Mouse (Mus musculus) macrophage (primary cell): ENCODE data around the gene Hnf4a. TPM values are rescaled to one million over a fixed set of nuclear protein-coding genes. Genes with fewer than 3 reads are reported as not detected.

Experiments used
- H3K27ac ChIP-seq: fragments of 350-480 bp; formaldehyde crosslinking; 2 replicates; pipeline ENCODE4 v1.9.0; 2021
- H3K36me3 ChIP-seq: fragments of 350-480 bp; formaldehyde crosslinking; 2 replicates; pipeline ENCODE4 v1.9.0; 2021; ENCODE audit errors: inconsistent target
- H3K4me3 ChIP-seq: fragments of 350-480 bp; formaldehyde crosslinking; 2 replicates; pipeline ENCODE4 v1.9.0; 2021; ENCODE audit errors: inconsistent target
- H3K79me2 ChIP-seq: fragments of 350-480 bp; formaldehyde crosslinking; 2 replicates; pipeline ENCODE4 v1.9.0; 2021; ENCODE audit errors: inconsistent target
- WGBS: methylation state at CpG from one replicate; pipeline ENCODE4 v1.1.7; 2026; ENCODE audit warnings: inconsistent platforms; ENCODE audit not compliant: missing documents; 5-methylcytosine and 5-hydroxymethylcytosine counted together
- polyA plus RNA-seq: library from polyadenylated mRNA; stranded (reverse); fragments of 250-400 nt; gene quantifications from 3 replicates; pipeline ENCODE4 v1.2.4, GENCODE M21; 2018; ENCODE audit warnings: inconsistent platforms

Hnf4a gene
- polyA plus RNA-seq, 1 experiment from 2014 or later: not detected

DNA sequence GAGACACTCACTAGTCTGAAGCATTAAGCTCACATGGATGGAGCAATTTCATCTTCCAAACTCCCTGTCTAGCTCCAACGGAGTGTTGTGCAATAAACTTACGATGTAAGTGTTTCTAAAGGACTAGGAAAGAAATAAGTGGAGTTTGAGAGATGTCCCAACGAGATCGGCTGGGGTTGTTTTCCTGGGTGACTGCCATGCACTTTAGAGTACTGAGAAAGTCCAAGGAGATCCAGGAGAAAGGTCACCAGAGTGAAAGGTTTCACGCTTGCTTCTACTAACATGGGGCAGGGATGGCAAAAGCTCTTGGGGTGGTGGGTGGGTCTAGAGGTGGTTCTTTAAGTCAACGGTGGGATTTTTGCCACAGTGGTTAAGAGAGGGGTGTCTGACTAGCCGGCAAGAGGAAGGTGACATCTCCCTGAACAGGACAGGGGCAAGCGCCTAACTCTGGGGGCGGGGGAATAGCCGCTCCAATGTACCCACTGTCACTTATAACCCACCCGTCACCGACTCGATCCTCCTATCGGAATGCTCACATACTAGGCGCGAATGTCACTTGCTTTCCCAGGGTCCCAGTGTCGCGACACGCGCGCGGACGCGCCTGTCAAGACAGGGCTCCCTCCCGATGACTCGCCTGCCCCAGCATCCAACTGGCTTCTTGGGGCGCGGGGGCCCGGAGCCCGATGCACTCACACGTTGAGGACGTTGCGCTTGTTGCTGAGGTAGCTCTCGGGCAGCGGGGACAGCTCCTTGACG is 34.7 kb upstream of the Hnf4a start:
- Histone ChIP-seq H3K36me3 (no peaks in the 10 kb centered on the region), H3K27ac (no peak overlapping the region), H3K4me3 (peak overlapping the region; percentile 60), H3K79me2 (no peaks in the 10 kb centered on the region)
- WGBS: 2% methylated on average over 36 of the region's 36 CpGs

DNA sequence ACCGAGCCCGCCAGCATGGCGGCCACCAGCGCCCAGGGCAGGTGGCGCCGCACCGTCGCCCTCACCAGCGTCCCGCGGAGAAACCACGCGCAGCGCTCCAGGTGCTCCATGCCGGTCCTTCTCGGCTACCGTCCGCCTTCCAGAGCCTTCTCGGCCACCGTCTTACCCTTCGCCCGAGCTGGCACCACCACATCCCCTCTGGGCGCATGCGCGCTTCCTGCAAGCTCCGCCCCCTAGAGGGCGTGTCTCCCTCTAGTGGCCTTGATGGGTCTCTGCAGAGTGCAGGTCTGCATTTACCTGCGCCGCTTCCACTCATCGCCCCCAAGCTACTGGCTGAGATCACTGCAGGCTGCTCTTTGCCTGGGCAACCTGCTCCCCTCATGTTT is 34.1 kb upstream of the Hnf4a start, which contains the start of gene Fitm2:
Fitm2 (minus strand) TSS at position 164 of the 386 bp plus-strand sequence.
- 1% methylated on average over 30 of the region's 30 CpGs for WGBS
- H3K4me3 ChIP-seq: peak within 1 kb of the TSS; percentile 60
- H3K79me2 ChIP-seq: no peaks in the 10 kb centered on the region
- no peak within 1 kb of the TSS for H3K27ac ChIP-seq
- no peaks in the 10 kb centered on the region for H3K36me3 ChIP-seq

DNA sequence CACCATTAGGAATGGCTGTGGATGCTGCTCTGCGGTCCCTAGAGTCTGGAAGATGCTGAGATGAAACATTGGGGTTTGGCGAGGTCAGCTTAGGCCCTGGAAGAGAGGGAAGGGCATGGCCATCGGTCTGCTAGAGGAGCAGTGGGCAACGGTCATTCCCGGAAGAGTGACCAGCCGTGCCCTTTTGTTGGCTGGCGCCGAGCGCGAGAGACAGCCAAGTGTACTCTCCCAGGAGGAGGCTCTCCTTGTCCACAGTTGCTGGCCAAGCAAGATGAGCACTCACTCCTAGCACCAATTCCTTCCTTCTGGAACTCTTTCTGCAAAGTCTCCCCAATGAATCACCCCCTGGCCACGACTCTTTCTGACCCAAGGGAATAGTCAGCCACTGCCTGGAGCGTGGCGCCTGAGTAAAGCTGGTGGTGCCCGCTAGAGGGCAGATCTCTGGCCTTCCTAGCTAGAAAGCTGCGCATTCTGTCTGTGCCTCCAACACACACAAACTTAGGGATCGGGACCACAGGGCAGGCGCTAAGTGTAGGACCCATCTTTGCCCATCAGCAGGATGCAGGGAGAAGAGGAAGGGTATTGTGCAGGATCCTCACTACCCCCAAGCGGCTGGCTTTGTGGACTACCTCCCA is 26.3 kb upstream of the Hnf4a start:
- no peaks in the 10 kb centered on the region for H3K79me2 ChIP-seq
- no peak overlapping the region for H3K4me3 ChIP-seq
- WGBS: 68% methylated on average over 18 of the region's 18 CpGs
- no peak overlapping the region for H3K27ac ChIP-seq
- H3K36me3 ChIP-seq: no peaks in the 10 kb centered on the region

DNA sequence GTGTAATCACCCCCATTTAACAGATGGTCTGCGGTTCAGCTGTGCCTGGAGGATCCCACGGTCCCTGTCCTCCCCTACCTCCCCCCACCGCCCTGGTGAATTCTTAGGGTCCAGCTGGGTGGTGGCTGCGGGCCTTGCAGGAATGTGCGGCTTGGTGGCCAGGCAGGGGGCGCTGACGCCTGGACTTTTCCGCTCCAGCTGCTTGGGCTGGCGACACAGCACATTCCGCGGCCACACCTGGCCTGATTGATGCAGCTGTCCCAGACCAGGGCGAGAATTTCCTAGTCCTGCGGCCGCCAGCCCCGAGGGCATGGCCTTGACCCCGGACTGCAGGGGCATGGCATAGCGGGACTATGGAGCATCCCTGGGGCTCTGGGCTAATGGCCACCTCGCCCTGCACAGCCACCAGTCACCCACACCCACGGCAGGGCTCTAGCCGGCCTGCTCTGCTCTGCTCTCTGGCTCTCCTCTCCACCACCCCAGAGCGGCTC is 25.0 kb upstream of the Hnf4a start:
- no peaks in the 10 kb centered on the region for H3K79me2 ChIP-seq
- no peaks in the 10 kb centered on the region for H3K36me3 ChIP-seq
- no peak overlapping the region for H3K4me3 ChIP-seq
- H3K27ac ChIP-seq: no peak overlapping the region
- WGBS: 11% methylated on average over 21 of the region's 21 CpGs

DNA sequence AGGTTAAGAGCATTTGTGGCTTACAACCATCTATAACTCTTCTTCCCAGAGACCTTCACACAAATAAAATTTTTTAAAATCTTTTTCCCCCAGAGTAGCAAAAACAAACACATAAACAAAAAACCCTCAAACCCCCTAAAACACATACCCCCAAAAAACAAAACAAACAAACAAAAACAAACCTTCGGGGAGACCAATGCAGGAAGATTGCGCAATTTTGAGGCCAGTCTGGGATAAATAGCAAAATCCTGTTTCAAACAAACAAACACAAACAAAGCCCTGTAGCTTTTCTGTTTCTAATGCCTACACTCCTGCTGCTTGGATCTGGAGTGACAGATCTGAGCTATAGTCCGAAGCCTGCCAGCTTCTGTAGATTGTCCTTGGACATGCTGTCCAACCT is 19.2 kb upstream of the Hnf4a start:
- WGBS: 83% methylated on average over 2 of the region's 3 CpGs
- H3K4me3 ChIP-seq: no peak overlapping the region
- H3K27ac ChIP-seq: no peak overlapping the region
- no peaks in the 10 kb centered on the region for H3K36me3 ChIP-seq
- no peaks in the 10 kb centered on the region for H3K79me2 ChIP-seq

DNA sequence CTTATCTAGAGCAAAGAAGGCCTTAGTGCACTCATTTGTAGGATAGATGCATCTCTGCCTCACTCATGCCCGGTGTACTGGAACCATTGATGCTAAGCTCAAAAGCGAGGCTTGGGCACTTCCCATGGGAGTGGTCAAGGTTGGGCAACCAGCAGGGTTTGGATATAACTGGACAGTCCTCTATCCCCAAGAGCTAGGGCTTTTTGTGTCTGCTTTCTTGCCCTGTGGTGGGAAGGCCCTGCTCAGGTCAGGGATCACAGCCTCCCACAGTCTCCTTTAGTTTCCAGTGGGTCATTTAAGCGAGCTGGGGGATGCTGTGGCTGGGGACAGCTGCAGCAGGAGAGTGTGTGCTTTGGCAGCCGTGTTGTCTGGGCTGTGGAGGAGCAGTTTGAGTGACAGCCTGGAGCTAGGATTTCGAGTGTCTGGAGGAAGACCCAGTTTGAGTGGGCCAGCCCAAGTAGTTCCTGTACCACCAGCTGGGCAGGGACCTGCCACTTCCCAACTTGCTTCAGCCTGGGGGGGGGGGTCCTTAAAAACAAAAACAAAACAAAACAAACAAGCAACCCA is 16.8 kb upstream of the Hnf4a start:
- WGBS: 67% methylated on average over 5 of the region's 5 CpGs

DNA sequence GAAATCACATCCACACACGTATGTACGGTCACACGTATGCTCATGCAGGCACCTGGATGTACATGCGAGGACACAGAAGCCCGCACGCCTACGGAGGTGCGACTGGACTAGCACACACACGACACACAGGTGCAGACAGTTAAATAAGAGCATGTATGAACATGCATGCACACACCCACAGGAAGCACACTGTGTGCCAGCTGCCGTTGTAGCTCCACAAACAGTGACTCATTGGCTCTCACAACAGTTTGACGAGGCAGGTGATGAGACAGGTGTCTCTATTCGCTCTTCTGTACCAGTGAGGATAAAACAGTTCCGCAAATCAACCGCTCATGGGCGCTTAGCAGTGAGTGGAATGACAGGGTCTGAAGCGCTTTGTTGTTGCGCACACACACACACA is 16.0 kb upstream of the Hnf4a start:
- no peaks in the 10 kb centered on the region for H3K36me3 ChIP-seq
- H3K79me2 ChIP-seq: no peaks in the 10 kb centered on the region
- WGBS: 88% methylated on average over 17 of the region's 17 CpGs
- no peak overlapping the region for H3K4me3 ChIP-seq
- H3K27ac ChIP-seq: no peak overlapping the region

More for the DNA sequence above, 16.8 kb upstream of the Hnf4a start:
- Histone ChIP-seq H3K79me2 (no peaks in the 10 kb centered on the region), H3K36me3 (no peaks in the 10 kb centered on the region), H3K4me3 (no peak overlapping the region), H3K27ac (no peak overlapping the region)

DNA sequence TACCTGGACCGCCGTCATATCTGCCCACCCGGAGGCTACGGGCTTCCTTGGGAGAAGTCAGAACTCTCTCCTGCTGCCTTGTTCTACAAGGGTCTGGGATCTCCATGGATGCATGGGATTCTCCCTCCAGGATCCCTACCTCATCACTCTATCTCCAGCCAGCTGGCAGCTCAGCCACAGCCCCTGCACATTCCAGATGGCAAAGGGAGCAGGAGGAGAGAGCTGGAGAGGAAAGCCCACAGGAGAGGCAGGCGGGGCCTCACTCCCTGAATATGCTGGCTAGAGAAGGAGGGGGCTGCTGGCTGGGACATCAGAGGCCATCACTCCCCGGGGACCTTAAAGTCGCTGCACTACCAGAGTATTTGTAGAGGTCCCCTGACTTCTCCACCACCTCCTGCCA is 15.3 kb upstream of the Hnf4a start:
- no peak overlapping the region for H3K27ac ChIP-seq
- no peak overlapping the region for H3K4me3 ChIP-seq
- 70% methylated on average over 7 of the region's 7 CpGs for WGBS
- H3K79me2 ChIP-seq: no peaks in the 10 kb centered on the region
- H3K36me3 ChIP-seq: no peaks in the 10 kb centered on the region

DNA sequence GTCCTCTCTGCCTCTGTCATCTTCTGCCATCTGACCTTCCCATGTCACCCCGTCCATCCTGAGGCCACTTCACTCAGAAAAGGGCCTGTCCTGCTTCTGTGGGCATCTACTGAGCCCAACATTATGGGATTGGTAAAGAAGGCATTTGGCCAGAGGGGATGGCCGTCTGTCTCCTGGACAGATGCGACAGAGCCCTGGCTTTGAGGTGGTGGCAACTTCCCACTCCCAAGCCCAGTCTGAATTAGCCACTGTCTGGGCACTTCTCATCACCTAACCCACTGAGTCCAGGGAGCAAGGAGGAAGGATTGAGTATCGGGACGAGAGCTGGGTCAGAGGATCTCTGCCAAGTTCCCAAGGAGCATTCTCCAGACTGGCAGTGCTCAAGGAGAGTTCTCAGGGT is 14.6 kb upstream of the Hnf4a start, which contains the start of gene R3hdml:
R3hdml (plus strand) TSS at position 301 of the 400 bp plus-strand sequence.
- Histone ChIP-seq H3K4me3 (no peak within 1 kb of the TSS), H3K27ac (no peak within 1 kb of the TSS), H3K36me3 (no peaks in the 10 kb centered on the region), H3K79me2 (no peaks in the 10 kb centered on the region)
- 84% methylated on average over 5 of the region's 5 CpGs for WGBS

DNA sequence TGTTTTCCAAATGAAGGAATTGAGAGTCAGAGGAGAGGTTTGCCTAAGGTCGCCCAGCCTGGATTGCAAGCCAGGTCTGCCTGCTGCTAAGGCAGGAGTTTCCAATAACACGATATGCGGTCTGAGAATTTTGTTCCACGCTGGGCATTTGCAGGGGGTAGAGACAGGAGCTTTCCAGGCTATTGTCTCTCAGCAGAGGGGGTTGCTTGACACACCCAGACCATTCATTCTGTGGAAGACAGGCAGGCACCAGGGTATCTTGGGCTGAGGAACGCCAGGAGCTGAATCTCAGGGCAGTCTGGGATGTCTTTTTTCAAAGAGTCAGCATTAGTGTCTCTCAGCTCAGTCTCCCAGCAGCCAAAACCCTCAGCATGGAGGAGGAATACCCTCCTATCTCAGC is 13.6 kb upstream of the Hnf4a start:
- Histone ChIP-seq H3K4me3 (no peak overlapping the region), H3K79me2 (no peaks in the 10 kb centered on the region)
- 55% methylated on average over 5 of the region's 5 CpGs for WGBS

DNA sequence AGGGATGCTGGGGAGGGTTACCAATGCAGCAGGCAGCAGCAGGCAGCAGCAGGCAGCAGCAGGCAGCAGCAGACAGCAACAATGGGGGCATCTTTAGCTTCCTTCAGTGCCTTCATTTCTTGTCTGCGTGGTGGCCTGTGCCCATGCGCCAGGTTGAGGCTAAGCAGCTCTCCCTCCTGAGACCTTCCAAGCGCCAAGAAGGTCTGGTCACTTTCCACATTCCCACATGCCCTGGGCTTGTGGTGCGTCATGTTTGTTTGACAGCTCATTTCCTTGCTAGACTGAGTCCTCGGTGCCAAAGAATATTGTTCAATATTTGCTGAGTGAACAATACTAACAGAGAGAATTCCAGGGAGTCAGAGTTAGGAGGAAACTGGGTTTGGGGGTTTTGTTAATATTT is 12.6 kb upstream of the Hnf4a start:
- no peaks in the 10 kb centered on the region for H3K36me3 ChIP-seq
- no peak overlapping the region for H3K27ac ChIP-seq
- 42% methylated on average over 5 of the region's 5 CpGs for whole genome bisulfite sequencing
- no peaks in the 10 kb centered on the region for H3K79me2 ChIP-seq
- no peak overlapping the region for H3K4me3 ChIP-seq

More for the DNA sequence above, 13.6 kb upstream of the Hnf4a start:
- Histone ChIP-seq H3K27ac (no peak overlapping the region), H3K36me3 (no peaks in the 10 kb centered on the region)

DNA sequence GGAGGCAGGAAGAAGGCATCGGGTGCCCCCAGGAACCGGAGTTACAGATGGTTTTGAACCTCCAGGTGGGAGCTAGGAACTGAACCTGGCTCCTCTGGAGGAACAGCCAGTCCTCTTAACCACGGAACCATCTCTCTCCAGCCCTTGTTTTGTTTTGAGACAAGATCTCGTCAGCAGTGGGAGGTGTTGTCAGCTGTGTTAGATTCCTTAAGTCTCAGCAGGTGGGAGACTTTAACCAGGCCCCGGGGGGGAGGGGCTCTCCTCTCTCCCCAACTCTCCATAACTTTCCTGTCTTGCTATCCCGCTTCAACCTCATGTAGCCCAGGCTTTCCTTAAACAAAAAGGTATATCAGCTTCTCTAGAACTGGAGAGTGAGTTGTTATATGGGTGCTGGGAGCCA is 12.2 kb upstream of the Hnf4a start:
- H3K27ac ChIP-seq: no peak overlapping the region
- 54% methylated on average over 6 of the region's 6 CpGs for WGBS

DNA sequence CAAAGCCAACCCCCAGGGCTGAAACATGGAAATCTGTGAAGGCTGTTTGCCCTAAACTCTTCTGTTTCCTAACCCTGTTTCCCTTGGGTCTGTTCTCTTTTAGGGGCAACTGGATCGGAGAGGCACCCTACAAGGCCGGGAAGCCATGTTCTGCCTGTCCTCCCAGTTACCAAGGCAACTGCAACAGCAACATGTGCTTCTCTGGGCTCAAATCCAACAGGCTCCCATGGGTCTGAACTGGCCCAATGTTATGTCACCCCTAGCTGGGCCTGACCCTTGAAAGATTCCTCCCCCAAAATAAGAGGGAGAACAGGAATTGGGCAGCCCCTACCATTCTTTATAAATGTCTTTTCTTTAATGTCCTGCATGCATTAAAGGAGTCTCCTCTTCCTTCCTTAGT is 4.4 kb upstream of the Hnf4a start:
- H3K27ac ChIP-seq: no peak overlapping the region
- 73% methylated on average over 2 of the region's 2 CpGs for WGBS
- H3K4me3 ChIP-seq: no peak overlapping the region
- H3K79me2 ChIP-seq: no peaks in the 10 kb centered on the region
- H3K36me3 ChIP-seq: no peaks in the 10 kb centered on the region

More for the DNA sequence above, 12.2 kb upstream of the Hnf4a start:
- Histone ChIP-seq H3K36me3 (no peaks in the 10 kb centered on the region), H3K79me2 (no peaks in the 10 kb centered on the region), H3K4me3 (no peak overlapping the region)

DNA sequence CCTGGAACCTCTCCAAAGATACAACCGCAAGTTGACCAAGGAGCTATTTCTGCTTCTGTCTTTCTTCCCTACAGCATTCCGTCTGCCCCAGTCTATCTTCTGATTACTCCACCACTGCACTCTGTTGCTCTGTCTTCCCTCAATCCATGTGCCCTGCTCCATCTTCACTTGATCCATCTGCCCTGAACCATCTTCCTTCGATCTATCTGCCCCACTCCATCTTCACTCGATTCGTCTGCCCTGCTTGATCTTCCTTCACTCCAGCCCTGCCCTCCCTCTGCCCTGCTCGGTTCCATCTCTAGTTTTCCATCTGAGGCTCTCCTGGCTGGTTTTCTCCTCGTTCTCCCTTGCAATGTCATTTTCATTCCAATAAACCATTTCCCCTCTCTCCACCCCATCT is 3.4 kb upstream of the Hnf4a start:
- WGBS: 79% methylated on average over 7 of the region's 7 CpGs

DNA sequence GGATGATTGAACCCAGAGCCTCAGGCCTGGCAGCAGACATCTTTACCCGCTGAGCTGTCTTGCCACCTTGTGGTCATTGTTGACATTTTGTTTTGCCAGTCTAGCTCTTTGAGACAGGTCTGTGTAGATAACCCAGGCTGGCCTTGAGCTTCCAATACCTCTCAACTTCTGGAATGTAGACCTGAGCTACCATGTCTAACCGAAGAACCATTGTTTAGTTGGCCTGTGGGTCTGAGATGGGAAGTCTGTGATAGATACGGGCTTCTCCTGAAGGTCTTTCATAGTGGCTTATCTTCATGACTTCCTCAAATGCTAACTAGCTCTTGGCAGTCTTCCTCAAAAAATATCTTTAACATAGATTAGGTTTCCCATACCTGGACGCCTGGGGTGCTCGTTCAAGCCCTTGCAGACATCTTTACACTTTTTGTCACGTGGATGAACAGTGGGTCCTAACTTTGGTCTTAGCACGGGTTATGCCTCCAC is 19.2 kb downstream of the Hnf4a start:
- H3K79me2 ChIP-seq: no peaks in the 10 kb centered on the region
- WGBS: 53% methylated on average over 7 of the region's 7 CpGs
- no peak overlapping the region for H3K27ac ChIP-seq
- H3K4me3 ChIP-seq: no peak overlapping the region
- H3K36me3 ChIP-seq: no peaks in the 10 kb centered on the region

More for the DNA sequence above, 3.4 kb upstream of the Hnf4a start:
- Histone ChIP-seq H3K4me3 (no peak overlapping the region), H3K27ac (no peak overlapping the region), H3K79me2 (no peaks in the 10 kb centered on the region), H3K36me3 (no peaks in the 10 kb centered on the region)
